Mouse (Mus musculus) liver, postnatal 0 days (tissue): Measurements from ENCODE around the gene Sulf2. TPM values are rescaled to one million over a fixed set of nuclear protein-coding genes. Genes with fewer than 3 reads are reported as not detected.
"Not testable (repeated sequence)": the region's sequence is repeated elsewhere in the genome, so short reads cannot be mapped to it uniquely, and the experiment has no call there.

Experiments used
- ATAC-seq: fragments of 200-750 bp; cut with Nextera tagmentation; 2 replicates; pipeline ENCODE4 v1.8.0; 2017; ENCODE audit warnings: mild to moderate bottlenecking, moderate library complexity
- DNase-seq: peaks from one replicate; pipeline ENCODE4 v3.0.0-alpha.2; 2016
- H3K27ac ChIP-seq: fragments of 300-500 bp; sonication (generic); 2 replicates; pipeline ENCODE4 v1.5.1; 2014; ENCODE audit warnings: antibody characterized with exemption, moderate library complexity, mild to moderate bottlenecking, low read depth
- H3K27me3 ChIP-seq: fragments of 300-500 bp; sonication (generic); 2 replicates; pipeline ENCODE4 v1.6.1; 2014; ENCODE audit warnings: low read length, control low read depth, mixed read lengths; ENCODE audit not compliant: insufficient read depth
- H3K36me3 ChIP-seq: fragments of 300-500 bp; sonication (generic); replicated peaks from 2 replicates; pipeline ENCODE4 v1.6.1; 2014; ENCODE audit warnings: mild to moderate bottlenecking, control low read depth, low read length, moderate library complexity, mixed read lengths; ENCODE audit not compliant: insufficient read depth
- H3K4me1 ChIP-seq: fragments of 300-500 bp; sonication (generic); 2 replicates; pipeline ENCODE4 v1.6.1; 2014; ENCODE audit warnings: antibody characterized with exemption, mild to moderate bottlenecking, control low read depth; ENCODE audit not compliant: insufficient read depth
- H3K4me2 ChIP-seq: fragments of 300-500 bp; sonication (generic); 2 replicates; pipeline ENCODE4 v1.6.1; 2014; ENCODE audit warnings: low read depth, mild to moderate bottlenecking, low read length, moderate library complexity, mixed read lengths
- H3K4me3 ChIP-seq: fragments of 300-500 bp; sonication (generic); 2 replicates; pipeline ENCODE4 v1.5.1; 2014; ENCODE audit warnings: low read depth, low read length
- H3K9ac ChIP-seq: fragments of 300-500 bp; sonication (generic); replicated peaks from 2 replicates; pipeline ENCODE4 v1.6.1; 2014; ENCODE audit warnings: mild to moderate bottlenecking, moderate library complexity
- H3K9me3 ChIP-seq: fragments of 300-500 bp; sonication (generic); 2 replicates; pipeline ENCODE4 v1.6.1; 2016; ENCODE audit warnings: mild to moderate bottlenecking, control low read depth, low read length, mixed read lengths
- CTCF ChIP-seq: sonication (generic); IDR thresholded peaks from 2 replicates; pipeline ENCODE4 v1.5.1; 2016; ENCODE audit warnings: antibody characterized with exemption, low read depth
- EP300 ChIP-seq: IDR thresholded peaks from 2 replicates; pipeline ENCODE4 v1.6.1; 2016; ENCODE audit warnings: antibody characterized with exemption, low read depth, mild to moderate bottlenecking
- WGBS: fragments of 180-500 bp; shearing (Covaris S2); extraction: QIAGEN DNeasy Blood & Tissue Kit; methylation state at CpG from one replicate; pipeline ENCODE4 v1.1.7; 2014; ENCODE audit not compliant: insufficient replicate concordance; 5-methylcytosine and 5-hydroxymethylcytosine counted together
- polyA plus RNA-seq: library from polyadenylated mRNA; unstranded; fragments of >200 nt; fragmentation: Nextera tagmentation; extraction: Ambion mirVana; gene quantifications from 2 replicates; pipeline ENCODE4 v1.2.1, GENCODE M21; 2015

Sulf2 gene
- polyA plus RNA-seq, 1 experiment from 2014 or later, result 1.8 TPM

DNA sequence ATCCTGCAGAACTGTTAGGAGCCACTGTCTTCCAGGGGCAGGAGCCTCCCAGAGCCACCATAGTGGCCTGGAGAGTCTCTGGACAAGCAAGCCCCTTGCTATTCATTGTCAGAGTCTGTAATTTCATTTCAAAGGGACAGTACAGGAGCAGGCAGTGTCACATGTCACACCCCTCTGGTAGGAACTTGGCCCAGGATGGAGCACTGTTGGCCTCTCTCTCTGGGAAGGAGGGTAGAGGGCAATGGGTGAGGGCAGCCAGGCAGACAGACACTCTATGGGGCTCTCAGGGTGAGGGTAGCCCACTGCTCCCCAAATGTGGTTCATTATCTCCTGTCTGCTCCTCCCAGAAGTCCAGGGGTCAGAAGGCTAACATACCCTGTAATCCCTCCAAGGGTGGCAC is 63.9 kb downstream of the Sulf2 start:
- Histone ChIP-seq H3K9me3 (no peaks in the 10 kb centered on the region), H3K27me3 (no peaks in the 10 kb centered on the region), H3K27ac (no peak overlapping the region), H3K4me2 (no peak overlapping the region), H3K4me1 (peaks cover 10% of the 10 kb centered on the region), H3K36me3 (no peaks in the 10 kb centered on the region), H3K9ac (no peak overlapping the region), H3K4me3 (no peak overlapping the region)
- ATAC-seq, result no peak
- no peak for DNase-seq
- no peak for TF ChIP-seq CTCF
- no peak for TF ChIP-seq EP300

DNA sequence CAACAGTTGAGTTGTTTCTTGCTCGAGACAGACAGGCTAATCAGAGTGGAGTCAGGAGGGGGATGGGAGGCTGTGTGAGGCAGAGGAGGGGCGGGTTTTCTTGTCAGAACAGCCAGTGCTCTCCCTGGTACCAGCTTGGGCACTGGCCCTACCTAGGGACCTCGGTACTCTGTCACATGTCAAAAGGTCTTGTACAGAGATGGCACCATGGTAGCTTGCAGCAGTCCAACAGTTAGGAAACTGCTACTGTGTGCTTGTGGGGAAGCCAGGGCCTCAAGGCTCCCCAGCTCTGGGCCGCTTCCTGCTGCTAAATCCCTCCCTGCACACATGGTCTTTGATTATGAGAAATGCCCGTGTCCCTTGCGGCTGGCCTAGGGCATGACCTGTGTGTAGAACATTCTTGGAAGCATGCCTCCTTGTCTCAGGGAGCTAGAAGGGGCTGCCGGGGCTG is 65.3 kb downstream of the Sulf2 start:
- Histone ChIP-seq H3K4me2 (no peak overlapping the region), H3K27me3 (no peaks in the 10 kb centered on the region), H3K4me1 (peaks cover 10% of the 10 kb centered on the region), H3K4me3 (no peak overlapping the region), H3K27ac (no peak overlapping the region), H3K9ac (no peak overlapping the region), H3K36me3 (no peaks in the 10 kb centered on the region), H3K9me3 (no peaks in the 10 kb centered on the region)
- DNase-seq, result no peak
- 40% methylated on average over 7 of the region's 7 CpGs for WGBS
- no peak for TF ChIP-seq CTCF
- TF ChIP-seq EP300, result no peak
- no peak for ATAC-seq

DNA sequence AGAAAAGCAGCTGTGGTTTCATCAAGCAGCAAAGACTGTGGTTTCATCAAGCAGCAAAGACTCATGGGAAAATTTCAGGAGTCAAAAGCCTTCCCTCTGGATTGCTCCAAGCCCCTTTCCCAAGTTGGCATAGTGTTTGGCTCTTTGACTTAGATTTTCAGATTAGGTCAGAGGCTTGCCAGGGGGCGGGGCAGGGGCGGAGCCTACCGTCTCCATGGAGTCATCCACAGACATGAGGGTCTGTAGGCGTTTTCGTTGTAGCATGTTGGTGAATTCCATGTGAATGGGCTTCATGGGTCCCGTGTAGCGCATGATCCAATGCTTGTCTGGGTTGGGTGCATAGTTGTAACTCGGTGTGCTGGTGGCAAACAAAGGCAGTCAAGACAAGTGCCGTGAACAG is 66.5 kb downstream of the Sulf2 start:
- 78% methylated on average over 9 of the region's 9 CpGs for WGBS
- H3K9me3 ChIP-seq, result no peaks in the 10 kb centered on the region
- DNase-seq (no peak), ATAC-seq (no peak)
- no peaks in the 10 kb centered on the region for H3K36me3 ChIP-seq
- H3K4me1 ChIP-seq, result peaks cover 10% of the 10 kb centered on the region
- H3K27ac ChIP-seq, result no peak overlapping the region
- TF ChIP-seq EP300 (no peak), CTCF (no peak)
- H3K4me3 ChIP-seq, result no peak overlapping the region
- no peak overlapping the region for H3K9ac ChIP-seq
- no peaks in the 10 kb centered on the region for H3K27me3 ChIP-seq
- no peak overlapping the region for H3K4me2 ChIP-seq

DNA sequence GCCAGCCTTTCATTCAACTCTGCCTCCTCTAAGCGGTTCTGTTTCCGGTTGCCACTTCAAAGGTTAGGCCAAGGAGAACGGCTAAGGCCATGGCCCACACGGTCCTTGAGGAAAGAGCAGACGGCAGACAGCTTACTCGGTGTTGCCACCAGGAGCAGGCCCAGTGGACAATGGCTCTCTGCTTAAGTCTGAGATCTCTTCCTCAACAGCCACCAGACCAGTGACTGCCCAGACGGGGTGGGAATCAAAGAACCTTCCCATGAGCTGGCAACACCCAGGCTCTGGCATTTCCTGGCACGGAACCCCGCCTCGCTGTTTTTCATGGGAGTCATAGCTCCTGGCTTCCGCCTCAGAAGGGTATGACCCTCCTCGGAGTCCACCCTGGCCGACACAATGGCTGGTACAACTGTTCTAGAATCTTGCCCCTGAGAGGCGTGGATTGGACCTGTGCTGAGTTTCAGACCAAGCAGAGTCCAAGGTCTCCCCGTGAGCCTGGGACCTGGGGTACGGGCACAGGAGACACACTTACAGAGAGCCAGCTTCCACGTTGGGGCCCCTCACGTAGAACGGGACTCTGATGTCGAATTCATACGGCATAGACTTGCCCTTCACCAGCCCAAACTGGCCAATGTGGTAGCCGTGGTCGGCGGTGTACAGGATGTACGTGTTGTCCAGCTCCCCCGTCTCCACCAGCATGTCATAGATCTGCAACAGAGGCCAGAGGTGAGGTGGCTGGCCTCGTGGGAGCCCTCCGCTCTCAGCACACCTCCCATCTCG is 68.8 kb downstream of the Sulf2 start:
- H3K4me2 ChIP-seq, result no peak overlapping the region
- H3K4me1 ChIP-seq, result peaks cover 3% of the 10 kb centered on the region; the same call in 1 of the 2 replicates
- H3K27ac ChIP-seq, result no peak overlapping the region
- TF ChIP-seq CTCF, result no peak
- TF ChIP-seq EP300, result no peak
- no peak for DNase-seq
- ATAC-seq, result no peak
- 76% methylated on average over 29 of the region's 29 CpGs for WGBS
- H3K9ac ChIP-seq, result no peak overlapping the region
- no peaks in the 10 kb centered on the region for H3K9me3 ChIP-seq
- H3K27me3 ChIP-seq, result no peaks in the 10 kb centered on the region
- no peaks in the 10 kb centered on the region for H3K36me3 ChIP-seq
- H3K4me3 ChIP-seq, result no peak overlapping the region

DNA sequence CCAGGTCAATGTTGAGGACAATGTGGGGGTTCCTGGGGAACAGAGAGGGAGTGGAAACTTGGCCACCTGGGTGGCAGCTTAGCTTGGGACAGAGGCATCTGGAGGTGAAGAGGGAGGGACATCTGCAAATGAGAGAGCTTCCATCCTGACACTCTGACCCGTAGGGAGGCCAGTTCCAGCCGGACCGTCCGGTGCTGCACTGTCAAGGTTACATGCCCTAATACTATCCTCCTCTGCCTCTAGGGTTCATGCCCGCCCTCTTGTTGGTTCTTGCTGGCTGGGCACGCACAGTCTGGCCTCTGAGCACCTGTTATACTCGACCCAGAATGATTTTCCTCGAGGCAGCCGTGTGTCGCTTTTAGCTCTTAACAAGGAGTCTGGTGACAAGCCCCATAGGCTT is 69.7 kb downstream of the Sulf2 start:
- 81% methylated on average over 10 of the region's 10 CpGs for WGBS
- no peak for DNase-seq
- H3K4me2 ChIP-seq, result no peak overlapping the region
- H3K27ac ChIP-seq, result no peak overlapping the region
- no peaks in the 10 kb centered on the region for H3K27me3 ChIP-seq
- H3K4me1 ChIP-seq, result peaks cover 3% of the 10 kb centered on the region; the same call in 1 of the 2 replicates
- no peak for ATAC-seq
- TF ChIP-seq EP300 (no peak), CTCF (no peak)
- no peak overlapping the region for H3K9ac ChIP-seq
- H3K36me3 ChIP-seq, result no peaks in the 10 kb centered on the region
- H3K9me3 ChIP-seq, result no peaks in the 10 kb centered on the region
- H3K4me3 ChIP-seq, result no peak overlapping the region

DNA sequence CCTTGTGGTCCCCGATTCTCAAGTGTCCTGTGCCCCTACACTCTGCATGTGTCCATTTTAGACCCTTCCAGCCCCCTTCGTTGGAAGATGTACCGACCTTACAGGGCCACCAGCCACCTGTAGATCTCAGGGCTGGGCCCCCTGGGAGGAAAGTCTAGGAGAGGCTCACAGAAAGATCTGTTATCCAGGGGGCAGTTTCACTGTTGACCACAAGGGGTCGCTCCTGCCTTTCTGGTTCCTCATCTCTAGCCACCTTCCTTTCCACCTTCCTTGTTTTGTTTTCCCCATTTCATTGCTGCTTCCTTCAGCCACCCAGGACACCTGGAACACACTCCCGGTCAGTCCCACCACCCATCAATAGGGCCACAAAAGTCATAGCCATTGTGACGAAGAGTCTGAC is 70.5 kb downstream of the Sulf2 start:
- H3K27me3 ChIP-seq, H3K9ac ChIP-seq, H3K27ac ChIP-seq, H3K36me3 ChIP-seq, ATAC-seq, H3K4me3 ChIP-seq, H3K9me3 ChIP-seq, H3K4me1 ChIP-seq, H3K4me2 ChIP-seq: not testable (repeated sequence)
- WGBS, result 30% methylated on average over 6 of the region's 6 CpGs
- DNase-seq, result peak; percentile 76
- peak; percentile 81 for TF ChIP-seq CTCF
